Mouse (Mus musculus) lung, adult 2 months (tissue): ENCODE data around the gene Jph3.

Source experiments
- CTCF ChIP-seq: fragments of 200-500 bp; IDR thresholded peaks from 2 replicates; pipeline ENCODE4 v1.5.1; 2011; ENCODE audit warnings: mild to moderate bottlenecking, low read length, control low read depth; ENCODE audit not compliant: insufficient read depth
- POLR2A ChIP-seq: fragments of 200-500 bp; IDR thresholded peaks from 2 replicates; pipeline ENCODE4 v1.6.1; 2011; ENCODE audit warnings: low read depth, mild to moderate bottlenecking, control low read depth, low read length, borderline replicate concordance; ENCODE audit errors: extremely low read depth

DNA sequence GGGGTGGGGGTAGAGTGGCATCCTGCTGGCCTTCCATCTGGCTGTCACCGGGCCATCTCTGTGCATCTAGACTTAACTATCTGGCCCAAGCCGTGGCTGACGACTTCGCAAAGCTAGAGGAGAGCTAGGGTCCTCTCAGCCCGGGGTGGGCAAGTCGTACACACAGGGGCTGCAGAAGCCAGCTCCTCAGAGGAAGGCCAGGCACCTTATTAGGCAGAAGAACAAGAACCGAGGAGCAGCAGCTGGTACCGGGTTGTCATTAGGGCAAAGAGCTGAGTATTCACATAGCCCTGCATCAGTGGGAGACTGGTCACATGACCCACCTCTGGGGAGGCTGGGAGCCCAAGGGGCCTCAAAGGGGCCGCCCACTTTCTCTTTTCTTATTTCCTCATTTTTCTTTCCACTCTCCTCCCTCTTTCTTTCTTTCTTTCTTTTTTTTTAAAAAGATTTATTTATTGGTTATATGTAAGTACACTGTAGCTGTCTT is 30.8 kb upstream of the Jph3 start:
- TF ChIP-seq POLR2A = no peak
- TF ChIP-seq CTCF = no peak
